Mouse (Mus musculus) liver (tissue): Measurements from ENCODE around the gene Tspan9.

Experiments
- DNase-seq: peaks from one replicate; pipeline ENCODE4 v3.0.0-alpha.2; 2020; ENCODE audit warnings: mixed read lengths

Tspan9 gene

GRCm38 (mm10) chr6:128070921-128071558, 72.4 kb downstream of the Tspan9 start:
- no peak for DNase-seq

GRCm38 (mm10) chr6:128070072-128070872, 73.1 kb downstream of the Tspan9 start:
- DNase-seq, result no peak

GRCm38 (mm10) chr6:128068144-128068543, 75.2 kb downstream of the Tspan9 start:
- DNase-seq, result no peak

- peak; percentile 34 for DNase-seq
Measured at GRCm38 (mm10) chr6:128065982-128066381, 77.4 kb downstream of the Tspan9 start.

GRCm38 (mm10) chr6:128063501-128063900, 79.9 kb downstream of the Tspan9 start:
- peak; percentile 28 for DNase-seq

- no peak for DNase-seq
Measured at GRCm38 (mm10) chr6:128062784-128063183, 80.6 kb downstream of the Tspan9 start.

GRCm38 (mm10) chr6:128062216-128062615, 81.2 kb downstream of the Tspan9 start:
- DNase-seq, result no peak

GRCm38 (mm10) chr6:128061342-128061741, 82.1 kb downstream of the Tspan9 start:
- DNase-seq, result no peak

GRCm38 (mm10) chr6:128058570-128058969, 84.8 kb downstream of the Tspan9 start:
- DNase-seq, result no peak

- DNase-seq, result no peak
Measured at GRCm38 (mm10) chr6:128058157-128058556, 85.2 kb downstream of the Tspan9 start.

GRCm38 (mm10) chr6:128053000-128053732, 90.2 kb downstream of the Tspan9 start:
- DNase-seq, result no peak

- DNase-seq, result no peak
Measured at GRCm38 (mm10) chr6:128047671-128048070, 95.7 kb downstream of the Tspan9 start.

GRCm38 (mm10) chr6:128047239-128047638, 96.2 kb downstream of the Tspan9 start:
- DNase-seq, result no peak

- DNase-seq, result no peak
Measured at GRCm38 (mm10) chr6:128046799-128047198, 96.6 kb downstream of the Tspan9 start.

GRCm38 (mm10) chr6:128044691-128045090, 98.7 kb downstream of the Tspan9 start:
- DNase-seq, result no peak

GRCm38 (mm10) chr6:128043486-128043885, 99.9 kb downstream of the Tspan9 start:
- no peak for DNase-seq

GRCm38 (mm10) chr6:128041836-128042235, 101.6 kb downstream of the Tspan9 start:
- DNase-seq, result no peak

- DNase-seq, result no peak
Measured at GRCm38 (mm10) chr6:128039077-128039766, 104.2 kb downstream of the Tspan9 start.

- no peak for DNase-seq
Measured at GRCm38 (mm10) chr6:128038568-128038967, 104.8 kb downstream of the Tspan9 start.

GRCm38 (mm10) chr6:128036597-128036996, 106.8 kb downstream of the Tspan9 start:
- DNase-seq, result no peak

- no peak for DNase-seq
Measured at GRCm38 (mm10) chr6:128035930-128036309, 107.5 kb downstream of the Tspan9 start.

- no peak for DNase-seq
Measured at GRCm38 (mm10) chr6:128035250-128035929, 108.0 kb downstream of the Tspan9 start.
